Mouse (Mus musculus): ENCODE measurements around the gene Lhx8.
A peak's percentile ranks its signal among the peaks of the same experiment; 100 is the strongest.

Gene Lhx8

GRCm38 (mm10) chr3:154330181-154331002, at the start of gene Lhx8:
Gene Lhx8 (minus strand): TSS chr3:154330659.
- peak; percentile 17 to 20 for DNase-seq (ENCODE audit: low spot score in 2 of 2)

- DNase-seq (ENCODE audit: low spot score in 2 of 2) = peak in 1 of 2 experiments; percentile 2
Observed at GRCm38 (mm10) chr3:154373536-154373935, 43.1 kb upstream of the Lhx8 start.

- no peak for DNase-seq (ENCODE audit: low spot score in 2 of 2)
Observed at GRCm38 (mm10) chr3:154372688-154373087, 42.2 kb upstream of the Lhx8 start.

GRCm38 (mm10) chr3:154367327-154367726, 36.9 kb upstream of the Lhx8 start:
- no peak for DNase-seq (ENCODE audit: low spot score in 2 of 2)

GRCm38 (mm10) chr3:154364604-154365209, 34.2 kb upstream of the Lhx8 start:
- DNase-seq (ENCODE audit: low spot score in 2 of 2) = peak in 1 of 2 experiments; percentile 2

GRCm38 (mm10) chr3:154363507-154363906, 33.0 kb upstream of the Lhx8 start:
- no peak for DNase-seq (ENCODE audit: low spot score in 2 of 2)

- DNase-seq (ENCODE audit: low spot score in 2 of 2) = no peak
Observed at GRCm38 (mm10) chr3:154359231-154359630, 28.8 kb upstream of the Lhx8 start.

- DNase-seq (ENCODE audit: low spot score in 2 of 2) = no peak
Observed at GRCm38 (mm10) chr3:154340294-154340914, 9.9 kb upstream of the Lhx8 start.

- DNase-seq (ENCODE audit: low spot score in 2 of 2) = no peak
Observed at GRCm38 (mm10) chr3:154339649-154340260, 9.3 kb upstream of the Lhx8 start.

- DNase-seq (ENCODE audit: low spot score in 2 of 2) = no peak
Observed at GRCm38 (mm10) chr3:154334806-154335205, 4.3 kb upstream of the Lhx8 start.

GRCm38 (mm10) chr3:154333401-154333999, 3.0 kb upstream of the Lhx8 start:
- DNase-seq (ENCODE audit: low spot score in 2 of 2) = no peak

- no peak for DNase-seq (ENCODE audit: low spot score in 2 of 2)
Observed at GRCm38 (mm10) chr3:154332941-154333340, 2.5 kb upstream of the Lhx8 start.

- no peak for DNase-seq (ENCODE audit: low spot score in 2 of 2)
Observed at GRCm38 (mm10) chr3:154332213-154332530, 1.7 kb upstream of the Lhx8 start.

- no peak for DNase-seq (ENCODE audit: low spot score in 2 of 2)
Observed at GRCm38 (mm10) chr3:154331506-154332212, 1.2 kb upstream of the Lhx8 start.

- DNase-seq (ENCODE audit: low spot score in 2 of 2) = no peak
Observed at GRCm38 (mm10) chr3:154331003-154331340, 513 bp upstream of the Lhx8 start.

GRCm38 (mm10) chr3:154329323-154330180, 907 bp downstream of the Lhx8 start:
- DNase-seq (ENCODE audit: low spot score in 2 of 2) = peak; percentile 21 to 25

GRCm38 (mm10) chr3:154328721-154329322, 1.6 kb downstream of the Lhx8 start:
- DNase-seq (ENCODE audit: low spot score in 2 of 2) = no peak

GRCm38 (mm10) chr3:154327883-154328720, 2.4 kb downstream of the Lhx8 start:
- no peak for DNase-seq (ENCODE audit: low spot score in 2 of 2)
